Mouse (Mus musculus): ENCODE data around the gene Ttc13.

Ttc13 gene

DNA sequence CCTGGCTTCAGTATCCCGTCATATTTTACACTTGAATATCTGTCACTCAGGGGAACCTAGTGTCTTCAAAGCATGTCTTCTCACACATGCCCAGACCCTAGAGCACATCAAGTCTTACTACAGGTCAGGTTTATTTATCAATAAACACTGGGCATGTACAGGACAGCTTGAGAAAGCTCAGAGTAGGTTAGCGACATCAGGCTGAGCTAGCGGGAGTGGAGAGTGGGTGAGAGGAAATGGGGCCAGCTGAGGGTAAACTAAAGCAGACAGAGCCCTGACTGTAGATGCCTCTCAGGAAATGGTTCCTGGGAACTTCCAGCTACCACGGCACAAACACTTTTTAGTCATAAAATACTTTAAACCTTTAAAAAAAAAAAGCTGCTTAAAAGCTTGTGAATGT is 18.3 kb downstream of the Ttc13 start:
- peak; percentile 64 for DNase-seq

DNA sequence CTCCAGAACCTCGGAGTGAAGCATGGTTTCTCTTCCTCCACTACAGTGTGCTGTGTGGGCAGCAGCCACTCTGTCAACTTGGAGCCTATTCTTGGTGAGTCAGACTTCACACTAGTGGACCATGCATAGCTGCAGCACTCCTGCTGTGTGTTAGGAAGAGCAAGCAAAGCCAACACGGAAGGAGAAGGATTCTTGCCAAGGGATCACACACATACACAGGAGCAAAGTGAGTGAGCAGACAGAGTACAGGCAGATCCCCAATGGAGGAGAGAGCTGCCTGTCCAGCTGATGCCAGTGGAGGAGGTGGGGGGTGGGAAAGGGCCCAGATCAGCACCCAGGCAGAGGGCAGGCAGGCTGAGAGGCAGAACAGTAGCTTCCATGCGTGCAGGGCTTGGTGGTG is 19.6 kb downstream of the Ttc13 start:
- peak; percentile 33 for DNase-seq

DNA sequence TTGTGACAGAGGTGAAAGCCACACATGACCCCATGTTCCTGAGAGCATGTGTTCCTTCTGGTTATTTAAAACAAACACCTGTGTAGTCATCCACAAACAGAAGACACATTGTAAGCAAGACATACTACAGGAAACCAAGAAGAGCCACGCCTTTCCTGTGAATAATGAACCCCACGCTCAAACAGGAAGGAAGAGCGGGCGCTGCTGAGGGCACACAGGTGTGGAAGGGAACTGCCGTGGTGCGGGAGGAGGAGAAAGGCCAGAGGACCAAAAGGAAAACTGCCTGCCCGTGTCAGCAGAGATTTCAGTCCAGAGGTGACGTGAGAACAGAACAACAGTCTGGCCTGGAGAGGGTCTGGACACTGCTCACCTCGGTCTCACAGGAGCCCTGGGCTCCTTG is 20.8 kb downstream of the Ttc13 start:
- DNase-seq = peak; percentile 78

DNA sequence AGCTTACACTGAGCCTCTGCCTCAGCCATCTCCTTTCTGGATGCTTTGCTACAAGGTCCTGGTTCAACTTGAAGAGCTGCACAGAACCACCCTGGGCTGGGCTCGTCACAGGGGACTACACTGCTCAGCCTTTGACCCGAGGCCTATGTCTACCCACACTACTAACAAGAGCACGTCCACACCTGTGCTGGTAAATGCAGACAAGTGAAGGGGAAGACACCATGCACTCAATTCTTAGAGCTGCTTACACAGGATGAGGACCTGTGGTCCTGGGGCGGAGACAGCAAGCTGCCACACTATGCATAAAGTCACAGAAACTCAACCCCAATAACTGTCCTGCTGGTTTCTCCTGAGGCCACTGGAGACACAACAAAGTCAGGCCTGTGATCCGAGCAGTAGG is 21.5 kb downstream of the Ttc13 start:
- DNase-seq = peak; percentile 51

DNA sequence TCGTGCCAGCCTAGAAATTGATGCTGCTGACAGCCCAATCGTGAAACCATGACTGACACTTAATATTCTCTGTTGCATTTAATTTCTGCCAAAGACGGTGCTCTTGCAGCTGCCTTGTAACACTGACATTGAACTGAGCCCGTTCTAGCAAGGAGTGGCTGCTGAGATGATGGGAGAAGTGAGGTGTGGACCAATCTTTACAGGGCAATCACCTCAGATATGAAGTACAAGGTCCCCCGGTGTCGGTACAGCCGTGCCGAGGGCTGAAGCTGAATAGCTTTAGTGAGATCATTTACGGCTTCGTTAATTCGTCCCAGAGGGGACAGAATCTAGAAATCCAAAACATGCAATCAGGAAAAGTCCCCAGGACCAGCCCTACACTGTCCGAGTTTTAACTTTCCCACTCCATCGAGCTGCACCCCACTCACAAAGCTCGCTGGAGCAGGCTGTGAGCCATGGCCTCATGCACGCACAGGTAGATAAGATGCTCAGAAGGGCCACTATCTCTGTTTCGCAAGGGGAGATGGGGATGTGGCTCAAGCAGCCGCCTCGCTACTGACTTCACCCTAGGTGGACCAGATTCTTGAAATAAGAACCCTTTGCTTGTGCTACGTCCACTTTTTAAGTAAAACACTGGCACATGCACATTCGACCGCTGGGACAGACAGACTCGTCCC is 26.2 kb downstream of the Ttc13 start:
- DNase-seq = no peak

DNA sequence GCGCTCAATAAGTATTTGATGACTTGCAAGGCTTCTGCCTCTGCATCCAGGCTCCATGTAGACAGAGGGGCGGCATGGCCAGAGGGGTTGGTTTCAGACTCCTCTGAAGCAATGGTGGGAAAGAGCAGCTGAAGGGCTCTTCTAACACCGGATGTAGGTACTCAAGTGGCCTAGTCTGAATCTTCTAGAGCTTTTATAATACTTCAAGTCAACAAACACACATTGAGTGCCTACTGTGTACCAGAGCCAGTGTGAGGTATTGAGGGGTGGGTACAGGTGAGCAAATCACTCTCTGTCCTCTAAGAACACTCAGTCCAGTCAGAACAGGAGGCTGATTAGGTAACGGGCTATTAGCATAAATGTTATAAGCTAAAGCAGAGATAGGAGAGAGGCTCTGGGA is 30.1 kb downstream of the Ttc13 start:
- no peak for DNase-seq

DNA sequence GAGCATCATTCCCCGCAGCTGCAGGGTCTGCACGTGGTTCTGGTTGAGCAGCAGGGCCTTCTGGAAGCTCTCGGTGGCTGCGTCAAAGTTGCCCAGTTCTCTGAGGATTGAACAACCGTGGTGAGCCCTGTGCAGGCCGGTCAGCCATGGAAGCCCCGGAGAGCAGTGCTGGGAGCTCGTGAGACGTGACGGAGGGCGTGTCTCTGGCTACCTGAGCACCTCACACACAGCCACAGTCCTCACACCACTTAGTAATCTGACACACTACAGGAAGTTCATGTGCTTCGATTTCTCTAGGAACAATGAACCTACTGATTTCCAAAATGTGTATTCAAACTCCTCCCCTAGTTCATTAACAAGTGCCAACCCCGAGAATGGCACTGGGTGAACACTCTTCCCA is 32.9 kb downstream of the Ttc13 start:
- no peak for DNase-seq

DNA sequence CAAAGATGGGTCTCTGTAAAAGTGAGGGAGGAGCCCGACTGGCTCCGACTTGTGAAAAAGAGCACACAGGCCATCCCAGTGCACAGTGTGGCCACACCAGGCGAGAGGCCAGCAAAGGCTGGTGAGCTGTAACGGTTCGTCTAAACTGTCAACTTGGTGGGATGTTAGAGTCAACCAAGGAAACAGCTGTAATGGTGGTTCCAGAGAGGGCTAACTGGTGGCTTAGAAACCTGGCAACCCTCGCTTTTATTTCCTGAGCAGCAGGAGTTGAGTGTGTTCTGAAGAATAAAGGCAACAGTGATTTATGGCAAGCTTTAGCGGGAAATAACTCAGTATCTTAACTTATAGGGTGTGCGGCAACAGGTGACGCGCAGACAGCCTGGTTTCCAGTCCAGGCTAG is 39.6 kb downstream of the Ttc13 start:
- no peak for DNase-seq

DNA sequence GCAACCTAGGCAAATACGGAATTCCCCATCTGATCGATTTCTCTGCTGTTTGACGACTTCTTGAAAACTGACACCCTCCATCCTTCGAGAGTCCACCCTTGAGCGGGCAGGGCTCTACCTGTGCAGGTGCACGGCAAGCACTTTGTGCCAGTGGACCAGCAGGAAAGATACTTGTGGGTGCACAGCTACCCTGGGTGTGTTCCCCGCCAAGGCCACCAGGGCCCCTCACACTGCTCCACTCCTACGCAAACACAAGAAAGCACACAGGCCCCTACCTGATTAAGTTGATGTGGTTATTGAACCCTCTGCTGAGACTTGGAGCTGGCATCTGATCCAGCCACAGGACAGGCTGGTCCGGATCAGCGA is 40.0 kb downstream of the Ttc13 start:
- peak; percentile 40 for DNase-seq

DNA sequence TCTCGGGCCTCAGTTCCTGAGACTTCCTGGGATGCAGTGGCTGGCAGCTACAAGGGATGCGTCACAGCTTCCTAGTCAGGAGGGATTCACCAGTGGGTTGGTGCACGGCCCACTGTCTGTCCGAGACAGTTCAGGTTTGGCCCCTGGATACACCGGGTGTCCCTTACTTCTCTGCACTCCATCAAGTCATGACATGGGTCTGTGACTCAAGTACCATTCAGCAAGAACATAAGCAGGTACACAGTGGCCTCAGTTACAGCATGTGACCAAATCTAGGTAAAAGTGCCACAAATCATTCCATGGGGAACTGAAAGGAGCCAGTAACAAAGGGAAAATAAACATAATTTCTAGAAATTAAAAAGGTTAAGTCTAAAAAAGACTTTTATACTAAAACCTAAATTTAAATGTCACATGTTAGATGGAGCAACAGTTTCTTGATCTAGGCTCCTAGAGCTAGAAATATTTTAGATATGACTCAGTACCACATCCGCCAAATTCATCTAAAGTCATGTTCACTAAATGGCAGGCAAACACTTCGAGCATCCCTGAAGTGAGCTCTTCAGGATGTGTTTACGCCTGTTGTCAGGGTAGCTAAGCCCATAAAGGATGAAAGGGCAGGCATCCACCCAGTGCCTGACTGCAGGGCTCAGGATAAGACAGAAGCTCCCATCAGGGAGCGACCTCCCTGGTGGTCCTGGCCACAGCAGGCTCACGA is 40.5 kb downstream of the Ttc13 start:
- no peak for DNase-seq

DNA sequence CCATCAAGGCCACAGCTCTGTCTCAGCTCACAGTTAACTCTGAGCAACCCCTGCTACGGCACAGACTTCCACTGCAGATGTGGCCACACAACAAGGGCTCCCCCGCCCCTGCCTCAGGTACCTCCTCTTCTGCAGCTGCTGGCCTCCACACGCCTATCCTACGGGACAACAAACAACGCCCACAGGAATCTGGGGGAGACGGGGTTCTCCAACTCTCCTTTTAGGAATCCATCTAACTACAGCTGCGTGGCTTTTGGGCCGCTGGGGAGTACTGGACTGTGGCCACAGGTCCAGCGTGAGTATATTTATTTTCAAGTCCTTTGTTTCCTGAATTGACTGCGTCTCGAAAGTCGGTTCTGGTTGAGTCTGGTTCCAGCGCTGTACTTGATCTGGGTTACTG is 43.5 kb downstream of the Ttc13 start:
- no peak for DNase-seq

DNA sequence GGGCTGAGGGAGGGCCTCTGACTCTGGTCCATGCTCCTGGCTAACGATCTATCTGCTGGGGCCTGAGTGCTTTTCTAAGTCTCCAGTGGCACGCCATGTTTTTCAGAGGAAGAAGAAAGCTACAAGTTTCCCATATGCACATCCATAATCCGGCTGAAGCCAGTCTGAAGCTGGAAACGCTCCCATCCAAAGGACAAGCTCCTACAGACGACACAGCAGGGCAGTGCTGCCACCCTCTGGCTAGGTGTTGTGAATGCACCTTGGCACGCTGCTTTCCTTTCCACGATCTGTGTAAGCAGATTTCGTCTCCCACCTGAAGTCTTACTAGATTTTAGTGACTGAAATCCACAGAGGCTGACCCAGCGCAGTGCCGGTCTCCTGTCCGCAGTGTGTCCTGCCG is 44.3 kb downstream of the Ttc13 start:
- DNase-seq = peak; percentile 77

DNA sequence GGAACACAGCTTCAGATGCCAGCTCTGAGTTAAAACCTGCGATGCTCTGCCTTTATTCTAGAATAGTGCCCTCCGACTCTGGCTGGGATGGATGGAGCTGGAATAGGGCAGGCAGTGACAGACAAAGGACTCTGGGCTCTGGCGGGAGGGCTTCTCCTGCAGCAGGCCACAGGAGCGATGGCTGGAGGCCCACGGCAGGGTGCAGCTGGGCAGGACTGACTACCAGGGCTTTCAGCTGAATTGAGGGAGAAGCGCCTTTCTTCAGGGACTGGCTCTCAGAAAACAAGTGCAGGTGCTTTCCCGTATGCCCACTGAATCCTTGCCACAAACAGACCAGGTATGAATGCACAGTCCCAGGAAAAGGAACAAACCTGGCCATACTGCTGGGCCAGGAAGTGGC is 44.7 kb downstream of the Ttc13 start:
- no peak for DNase-seq

DNA sequence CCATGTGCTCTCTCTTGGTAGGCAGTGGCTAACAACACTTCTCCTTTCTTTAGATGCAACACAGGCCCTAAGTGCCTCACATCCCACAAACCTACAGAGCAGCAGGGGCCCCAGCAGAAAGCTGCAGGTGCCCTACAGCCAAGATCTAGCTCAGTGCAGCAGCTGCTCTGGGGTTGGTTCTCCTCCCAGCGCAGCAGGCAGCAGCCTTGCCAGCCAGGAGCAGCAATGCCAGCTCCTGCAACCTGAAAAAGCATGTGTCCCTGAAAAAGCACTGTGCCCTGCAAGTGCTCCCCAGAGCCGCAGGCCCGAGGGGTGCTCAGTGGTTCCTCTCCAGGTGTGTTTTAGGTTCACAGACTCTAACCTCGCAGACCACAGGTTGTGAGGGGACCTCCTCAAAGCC is 45.1 kb downstream of the Ttc13 start:
- DNase-seq = peak; percentile 26

DNA sequence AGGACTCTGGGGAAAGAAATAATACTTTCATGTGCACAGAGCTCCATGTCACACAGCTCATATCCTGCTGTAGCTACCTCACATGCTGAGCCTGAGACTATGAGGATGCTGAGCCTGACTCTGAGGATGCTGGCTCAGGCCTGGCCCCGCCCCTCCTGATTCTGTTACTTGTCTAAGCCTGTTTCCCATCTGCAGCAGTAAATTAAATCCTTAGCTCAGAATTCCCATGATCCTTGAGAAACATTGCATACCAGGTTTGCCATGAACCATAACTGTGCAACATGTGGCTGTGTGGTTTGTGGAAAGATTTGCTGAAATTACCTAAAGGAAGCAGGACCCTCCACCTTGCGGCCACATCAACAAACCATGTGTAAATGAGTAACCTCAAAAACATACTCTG is 49.4 kb downstream of the Ttc13 start:
- no peak for DNase-seq

DNA sequence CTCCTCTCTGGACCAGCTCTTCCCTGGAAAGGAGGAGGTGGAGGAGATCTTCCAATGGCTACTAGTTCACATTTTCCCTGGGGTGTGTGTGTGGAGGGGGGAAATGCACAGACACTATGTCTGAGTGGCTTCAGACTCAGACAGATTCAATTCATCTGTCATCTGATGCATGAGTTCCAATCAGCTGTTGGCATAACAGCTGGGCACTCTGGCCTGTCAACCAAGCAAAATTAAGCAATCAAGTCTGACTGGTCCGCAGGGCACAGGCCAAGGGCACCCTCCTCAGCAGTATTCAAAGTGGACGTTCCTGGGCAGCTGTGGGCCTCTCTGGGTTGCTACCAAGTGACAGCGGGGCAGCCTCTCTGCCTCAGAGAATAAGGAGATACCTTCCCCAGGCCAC is 53.0 kb downstream of the Ttc13 start:
- DNase-seq = no peak

DNA sequence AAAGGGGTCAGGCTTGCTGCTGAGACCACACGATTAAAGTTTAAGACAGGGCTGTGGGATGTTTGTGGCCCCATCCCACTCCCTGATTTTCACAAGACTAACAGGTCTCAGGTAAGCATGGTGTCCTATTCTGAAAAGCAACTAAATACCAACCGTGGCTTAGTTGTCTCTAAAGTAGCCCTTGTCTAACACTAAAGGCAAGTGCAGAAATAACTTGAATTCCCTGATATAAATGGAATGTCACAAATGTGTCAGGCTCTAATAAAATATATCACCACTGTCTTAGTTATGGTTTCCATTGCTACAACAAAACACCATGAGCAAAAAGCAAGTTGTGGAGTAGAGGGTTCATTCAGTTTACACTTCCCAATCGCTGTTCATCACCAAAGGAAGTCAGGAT is 57.4 kb downstream of the Ttc13 start:
- DNase-seq = no peak

DNA sequence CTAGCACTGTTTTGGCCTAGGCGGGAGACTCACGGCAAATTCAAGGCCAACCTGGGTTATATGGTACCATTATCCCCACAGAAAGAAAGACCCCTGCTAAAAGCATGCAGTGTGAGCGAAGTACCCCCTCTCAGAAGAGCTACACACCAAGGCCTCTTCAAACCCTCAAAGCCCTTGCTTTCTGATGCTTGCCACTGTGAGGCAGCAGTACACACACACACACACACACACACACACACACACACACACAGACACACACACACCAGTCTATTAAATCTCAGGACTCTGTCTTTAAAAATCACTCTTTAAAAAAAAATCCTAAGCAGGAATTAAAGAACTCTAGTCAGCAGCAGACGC is 57.9 kb downstream of the Ttc13 start:
- no peak for DNase-seq

DNA sequence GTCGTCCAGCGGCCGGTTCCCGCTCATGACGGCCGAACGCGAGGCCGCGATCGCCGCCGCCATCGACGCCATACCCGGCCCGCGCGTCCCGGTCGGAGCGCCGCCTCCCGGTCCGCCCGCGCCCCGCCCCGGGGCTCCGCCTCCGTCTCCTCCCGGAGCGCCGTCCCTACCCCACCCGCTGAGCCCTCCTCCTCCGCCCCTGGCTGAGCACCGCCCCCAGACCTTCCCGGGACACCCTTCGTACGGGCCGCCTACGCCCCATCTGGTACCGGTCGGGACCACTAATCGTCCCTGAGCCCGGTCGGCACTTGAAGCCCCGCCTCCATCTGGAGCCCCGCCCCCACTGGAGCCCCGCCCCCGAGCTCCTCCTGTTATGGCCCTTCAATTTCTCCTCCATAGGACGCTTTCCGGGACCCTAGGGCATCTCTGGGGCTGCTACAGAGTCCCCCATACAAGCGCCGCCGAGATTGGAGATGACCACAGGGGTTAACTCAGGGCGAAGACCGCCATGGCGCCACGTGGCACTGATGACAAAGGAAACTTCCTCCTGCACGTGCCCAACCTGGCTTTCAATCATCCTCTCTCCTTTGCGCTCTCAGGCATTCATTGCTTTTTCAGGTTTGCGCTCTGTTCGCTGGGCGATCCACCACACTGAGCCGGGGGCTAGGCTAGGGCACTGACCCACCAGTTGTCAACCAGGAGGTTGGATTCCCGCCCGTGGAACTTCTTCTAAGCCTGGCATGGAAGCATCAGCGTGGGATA is 58.5 kb downstream of the Ttc13 start, which contains the start of gene 2310022B05Rik:
TSS of gene 2310022B05Rik (minus strand) at position 258 of the 762 bp plus-strand sequence.
- peak; percentile 82 for DNase-seq

DNA sequence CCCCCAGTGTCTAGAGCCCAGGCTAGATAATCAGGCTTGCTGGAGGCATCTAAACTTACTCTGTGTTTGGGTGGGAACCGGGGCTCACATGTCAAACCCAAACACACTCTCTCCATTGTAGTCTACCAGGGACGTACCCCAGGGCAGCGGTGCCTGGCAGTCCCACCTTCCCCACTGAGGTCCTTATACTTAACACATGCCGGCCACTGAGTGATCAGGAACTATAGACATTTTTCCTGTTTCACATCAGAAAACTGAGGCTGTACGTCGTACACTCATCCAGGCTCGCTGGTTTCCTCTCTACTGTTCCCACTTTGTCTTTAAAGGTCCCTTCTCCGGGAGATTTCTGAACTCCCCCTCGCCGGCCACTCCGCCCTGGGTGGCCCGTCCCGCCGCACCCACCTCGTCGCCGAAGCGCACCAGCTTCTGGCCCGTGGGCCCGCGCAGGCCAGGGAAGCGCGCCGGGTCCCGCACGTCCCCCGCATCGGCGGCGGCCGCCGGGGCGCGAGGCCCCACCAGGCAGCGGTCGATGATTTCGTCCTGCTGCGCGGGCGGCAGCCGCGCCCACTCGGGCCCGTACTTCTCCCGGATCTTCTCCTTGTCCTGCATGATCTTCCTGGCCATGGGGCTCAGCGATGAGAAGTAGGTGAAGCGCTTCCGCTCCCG is 59.2 kb downstream of the Ttc13 start:
- peak; percentile 21 for DNase-seq

DNA sequence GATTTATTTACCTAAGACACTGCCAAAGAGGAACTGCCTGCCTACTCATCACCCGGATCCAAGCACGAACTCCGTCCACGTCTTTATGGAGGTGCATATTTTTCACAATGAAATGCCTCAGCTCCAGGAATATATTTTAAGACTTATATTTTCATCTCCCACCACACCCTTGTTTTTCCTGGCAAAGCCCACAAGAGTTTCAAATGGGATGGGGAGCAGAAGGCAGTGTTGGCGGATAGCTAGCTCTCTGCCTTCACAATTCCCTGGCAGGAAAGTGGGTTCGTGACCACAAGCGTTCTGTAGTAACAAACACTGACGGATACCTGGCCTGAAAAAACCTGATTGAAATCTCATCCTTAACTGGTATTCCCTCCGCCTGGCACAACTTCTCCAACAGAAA is 60.0 kb downstream of the Ttc13 start:
- DNase-seq = no peak

DNA sequence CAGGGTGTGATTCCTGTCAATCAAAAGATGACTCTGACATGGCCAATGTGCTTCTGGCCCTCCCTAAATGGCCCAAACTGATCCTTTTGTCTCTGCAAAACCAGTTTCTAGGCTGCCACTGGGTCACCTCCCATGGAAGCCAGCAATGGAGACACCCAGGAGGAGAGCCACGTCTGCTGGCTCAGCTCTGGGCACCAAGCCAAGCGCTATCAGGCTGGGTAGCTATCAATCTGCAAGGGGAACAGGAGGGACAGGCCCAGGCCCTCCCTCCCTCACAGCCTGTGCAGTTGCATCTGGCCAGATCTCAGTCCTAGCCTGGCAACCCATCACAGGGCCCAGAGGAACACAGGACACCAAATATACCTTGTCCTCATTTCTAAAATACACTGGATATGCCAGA is 63.4 kb downstream of the Ttc13 start:
- no peak for DNase-seq

DNA sequence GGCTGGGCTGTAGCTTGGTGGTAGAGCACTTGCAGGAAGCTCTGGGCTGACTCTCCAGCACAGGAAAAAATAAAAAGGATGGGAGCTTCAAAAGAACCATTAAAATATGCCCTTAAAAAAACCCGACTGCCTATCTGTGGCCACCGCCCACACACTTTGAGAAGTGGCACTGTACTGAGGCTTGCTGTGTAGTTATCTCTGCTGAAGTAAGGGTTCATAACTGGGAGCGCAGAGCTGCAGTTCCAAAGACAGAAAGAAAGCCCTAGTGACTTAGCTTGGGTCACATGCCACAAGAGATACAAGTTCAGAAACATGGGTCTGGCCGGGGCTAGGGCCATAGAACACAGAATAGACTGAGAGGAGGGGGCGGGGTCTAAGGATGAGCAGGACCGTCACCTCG is 63.8 kb downstream of the Ttc13 start:
- DNase-seq = no peak

Data from thymus, postnatal 4 days (tissue).